Mouse (Mus musculus) spleen, adult 10 weeks (tissue): ENCODE results near the gene Nlrp3. TPM values are rescaled to one million over a fixed set of nuclear protein-coding genes. Genes with fewer than 3 reads are reported as not detected.

Experiments used
- polyA plus RNA-seq: library from polyadenylated mRNA; stranded (reverse); fragments of 350-450 nt; fragmentation: Illumina TruSeq; extraction: RNeasy Lipid Tissue Mini Kit (QIAGEN cat#74804); gene quantifications from one replicate; pipeline ENCODE4 v1.2.3, GENCODE M21; 2015; ENCODE audit warnings: low replicate concordance; ENCODE audit not compliant: insufficient read depth

Nlrp3 gene
- 7.6 TPM for polyA plus RNA-seq

DNA sequence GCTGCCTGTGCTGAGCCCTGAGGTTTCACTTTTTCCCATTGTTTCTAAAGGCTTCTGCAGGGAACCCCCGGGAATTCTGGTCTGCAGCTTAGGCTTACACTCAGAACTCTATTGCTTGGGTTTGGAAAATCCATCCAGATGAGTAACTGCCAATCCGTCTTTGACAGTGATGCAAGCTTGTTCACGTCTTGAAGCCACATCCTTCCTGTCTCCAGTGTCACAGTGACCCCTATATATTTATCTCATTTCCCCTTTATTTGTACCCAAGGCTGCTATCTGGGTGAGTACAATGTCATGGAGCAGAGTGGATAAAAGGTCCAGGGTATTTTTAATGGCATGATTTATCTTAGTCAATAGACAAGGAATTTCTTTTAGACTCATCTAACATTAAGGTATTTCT lies at the start of gene Nlrp3:
TSS of gene Nlrp3 (plus strand) at position 245 of the 400 bp plus-strand sequence.

DNA sequence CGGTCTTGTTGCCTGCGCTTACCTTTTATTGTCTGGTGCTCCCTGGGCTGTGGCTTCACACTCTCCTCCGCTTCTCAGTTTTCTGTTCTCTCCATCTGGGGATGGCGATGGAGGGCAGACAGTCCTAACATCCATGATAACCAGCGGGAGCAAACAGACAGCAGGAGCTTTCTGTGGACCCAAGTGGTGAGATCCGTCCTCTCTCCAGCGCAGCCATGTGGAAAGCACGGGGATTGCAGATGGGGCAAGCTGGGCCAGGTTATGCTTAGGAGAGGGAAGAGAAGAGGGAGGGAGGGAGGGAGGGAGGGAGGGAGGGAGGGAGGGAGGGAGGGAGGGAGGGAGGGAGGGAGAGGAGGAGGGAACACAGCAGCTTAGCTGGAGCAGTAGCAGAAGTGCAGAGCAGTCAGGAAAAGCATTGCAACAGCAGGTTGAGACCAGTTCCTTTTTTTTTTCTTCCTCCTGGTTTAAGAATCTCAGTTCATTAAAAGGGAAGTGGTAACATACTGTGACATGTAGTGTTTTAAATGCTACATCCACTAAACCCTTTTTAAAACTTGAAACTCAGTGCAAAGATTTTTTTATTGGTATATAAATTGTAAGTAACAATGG lies 14.8 kb upstream of the Nlrp3 start, which contains the start of gene Zkscan17:
TSS of gene Zkscan17 (minus strand) at position 280 of the 609 bp plus-strand sequence.

DNA sequence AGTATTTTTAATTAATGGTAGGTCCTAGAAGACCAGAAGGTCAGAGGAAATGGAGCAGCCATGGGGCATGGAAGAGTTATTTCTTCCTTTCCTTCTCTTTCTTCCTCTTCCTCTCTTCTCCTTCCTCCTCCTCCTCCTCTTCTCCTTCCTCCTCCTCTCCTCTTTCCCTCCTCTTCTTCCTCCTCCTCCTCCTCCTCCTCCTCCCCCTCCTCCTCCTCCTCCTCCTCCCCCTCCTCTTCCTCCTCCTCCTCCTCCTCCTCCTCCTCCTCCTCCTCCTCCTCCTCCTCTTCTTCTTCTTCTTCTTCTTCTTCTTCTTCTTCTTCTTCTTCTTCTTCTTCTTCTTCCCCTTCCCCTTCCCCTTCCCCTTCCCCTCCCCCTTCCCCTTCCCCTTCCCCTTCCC lies 34.8 kb downstream of the Nlrp3 start, which contains the start of gene Olfr222:
TSS of gene Olfr222 (minus strand) at position 101 of the 400 bp plus-strand sequence.

DNA sequence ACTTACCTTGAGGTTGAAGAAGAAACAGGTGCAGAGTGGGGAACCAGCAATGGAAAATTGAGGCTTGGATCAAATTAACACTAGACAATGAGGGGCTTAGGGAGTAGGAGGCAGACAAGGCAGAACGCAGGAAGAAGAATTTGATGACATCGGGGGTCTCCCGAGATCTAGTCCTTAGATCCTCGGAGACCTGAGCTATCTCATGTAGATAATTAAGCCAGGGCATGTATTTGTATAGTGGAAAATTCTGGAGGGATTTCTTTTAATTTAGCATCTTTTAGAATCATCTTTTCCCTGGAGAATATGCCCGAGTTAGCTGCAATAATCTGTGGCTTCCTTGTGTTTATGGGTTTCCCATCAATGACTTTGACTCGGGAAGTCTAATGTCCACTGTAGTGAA lies 51.8 kb downstream of the Nlrp3 start, which contains the start of gene Olfr223:
TSS of gene Olfr223 (minus strand) at position 101 of the 400 bp plus-strand sequence.

Other genes starting within 250 kb of the Nlrp3 start
- gene Wnt9a, start 234.6 kb upstream of the Nlrp3 start, polyA plus RNA-seq = 0.19 TPM
- not detected for gene Prss38, start 165.9 kb upstream of the Nlrp3 start, polyA plus RNA-seq
- gene Jmjd4, start 91.5 kb upstream of the Nlrp3 start, polyA plus RNA-seq = 12.7 TPM
- 13.3 TPM for gene Snap47, start 90.4 kb upstream of the Nlrp3 start, polyA plus RNA-seq
- gene Zfp867, start 69.1 kb upstream of the Nlrp3 start, polyA plus RNA-seq = 5.3 TPM
- 11.7 TPM for gene Zkscan17, start 14.8 kb upstream of the Nlrp3 start, polyA plus RNA-seq
- not detected for gene Olfr222, start 34.7 kb downstream of the Nlrp3 start, polyA plus RNA-seq
- gene Olfr223, start 51.7 kb downstream of the Nlrp3 start, polyA plus RNA-seq = not detected
- 90.7 TPM for gene Mprip, start 119.7 kb downstream of the Nlrp3 start, polyA plus RNA-seq
- gene Pld6, start 246.1 kb downstream of the Nlrp3 start, polyA plus RNA-seq = not detected